Mouse (Mus musculus): ENCODE data around the gene Car10.

DNA sequence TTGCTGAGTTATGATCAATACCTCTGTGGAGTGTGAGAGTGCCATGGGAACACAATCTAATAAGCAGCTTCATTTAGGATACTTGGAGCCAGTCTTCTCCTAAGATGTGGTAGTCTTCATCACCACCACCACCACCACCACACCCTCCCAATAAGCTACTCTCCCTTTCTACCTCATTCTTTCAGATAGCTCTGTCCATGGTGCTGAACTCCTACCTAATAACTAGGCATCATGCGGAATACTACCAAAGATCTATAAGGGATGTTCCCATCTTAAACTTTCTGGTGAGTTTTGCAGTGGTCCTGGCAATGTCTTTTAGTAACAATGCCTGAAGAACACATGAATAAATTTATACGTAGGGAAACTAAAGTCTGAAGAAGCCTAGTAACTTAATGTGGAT, 263.7 kb downstream of the Car10 start:
- TF ChIP-seq CTCF (IDR thresholded peaks at IDR 0.05; ENCODE audit: low read depth): no peak
- no peak for TF ChIP-seq EP300 (optimal IDR thresholded peaks at IDR 0.05)
